Mouse (Mus musculus) left cerebral cortex, adult 18-20 months (tissue): ENCODE data around the gene Gm3269. TPM values are rescaled to one million over a fixed set of nuclear protein-coding genes. Genes with fewer than 3 reads are reported as not detected.
"Not testable (repeated sequence)": the region's sequence is repeated elsewhere in the genome, so short reads cannot be mapped to it uniquely, and the experiment has no call there.

Experiments
- DNase-seq, 2 experiments: peaks; one replicate each; pipeline ENCODE4 v3.0.0; 2021 to 2022; ENCODE audit warnings: low spot score in 2 of 2, mixed read lengths in 1 of 2
- long read RNA-seq, 2 experiments: library from polyadenylated mRNA; stranded (forward); transcript quantifications; one replicate each; pipeline ENCODE4 v2.0.0; 2021
- total RNA-seq, 2 experiments: library from RNA; stranded (reverse); gene quantifications; 2 replicates each; pipeline ENCODE4 v1.2.3; 2021

The Gm3269 gene
- total RNA-seq = not detected
- long read RNA-seq, experiment 1 = 0 reads
- long read RNA-seq, experiment 2 = 0 reads

DNA sequence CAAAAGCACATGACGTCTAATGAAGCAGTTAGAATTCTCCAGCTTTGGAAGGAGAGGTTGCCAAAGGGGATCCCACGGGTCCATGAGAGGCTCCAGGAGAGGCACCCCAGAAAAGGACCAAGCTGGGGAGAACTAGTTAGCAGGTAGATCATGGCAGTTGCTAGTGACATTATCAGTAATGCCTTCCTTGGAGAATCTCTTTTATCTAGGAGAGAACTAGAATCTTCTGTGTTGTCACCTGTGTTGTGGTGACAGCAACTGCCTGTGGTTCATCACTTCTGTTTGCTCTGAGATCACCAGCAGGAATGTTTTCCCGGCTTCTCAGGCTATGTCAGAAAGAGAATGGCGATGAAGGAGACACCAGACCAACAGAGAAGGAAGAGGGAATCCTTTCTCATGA lies at the start of gene Gm3269:
Gene Gm3269, plus strand, starts transcription at position 301 of the 400 bp plus-strand sequence.
- DNase-seq = not testable (repeated sequence)

DNA sequence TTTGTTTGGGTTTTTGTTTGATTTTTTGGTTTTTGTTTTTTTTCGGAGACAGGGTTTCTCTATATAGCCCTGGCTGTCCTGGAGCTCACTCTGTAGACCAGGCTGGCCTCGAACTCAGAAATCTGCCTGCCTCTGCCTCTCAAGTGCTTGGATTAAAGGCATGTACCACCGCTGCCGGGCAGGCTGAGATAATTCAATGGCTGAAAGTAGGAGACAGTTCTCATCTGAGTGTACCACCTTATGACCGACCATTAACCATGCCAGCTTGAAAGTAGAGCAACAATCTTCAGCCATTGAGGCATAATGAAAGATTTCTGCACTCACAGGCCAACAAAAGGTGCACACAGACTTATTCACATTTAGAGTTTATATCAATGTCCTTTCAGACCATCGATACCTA lies 31.5 kb upstream of the Gm3269 start:
- not testable (repeated sequence) for DNase-seq

- DNase-seq = not testable (repeated sequence)
Measured at GRCm38 (mm10) chr14:4821950-4822349, 16.0 kb upstream of the Gm3269 start.

DNA sequence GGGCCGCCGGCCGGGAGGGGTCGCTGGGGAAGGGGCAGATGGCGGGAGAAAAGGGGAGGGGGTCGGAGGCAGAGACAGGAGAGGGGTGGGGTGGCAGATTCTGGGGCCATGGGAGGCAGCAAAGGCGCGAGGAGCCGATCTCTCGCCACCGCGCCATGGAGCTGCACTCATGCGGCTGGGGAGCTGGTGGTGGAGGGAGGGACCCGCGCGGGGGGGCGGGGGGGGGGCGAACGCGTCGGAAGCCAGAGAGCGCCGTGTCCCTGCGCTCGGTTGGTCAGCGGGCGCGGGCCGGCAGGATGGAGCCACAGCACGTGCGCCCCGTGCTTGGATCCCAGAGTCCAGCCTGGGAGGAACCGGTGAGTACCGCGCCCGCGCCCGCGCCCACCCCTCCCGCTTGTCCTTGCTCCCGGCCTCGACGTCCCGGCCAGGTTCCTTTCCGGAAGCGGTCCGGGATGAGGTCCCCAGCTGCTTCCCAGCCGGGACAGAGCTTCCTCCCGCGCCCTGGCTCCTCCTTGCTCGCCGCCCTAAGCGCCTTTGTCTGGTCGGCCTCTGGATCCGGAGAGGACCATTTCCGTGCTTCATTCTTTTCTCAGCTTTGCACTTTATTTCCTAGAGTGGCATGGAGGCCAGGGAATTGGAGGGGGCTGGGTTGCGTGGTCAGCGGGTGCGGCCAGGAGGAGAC lies 17.5 kb downstream of the Gm3269 start, which contains the start of gene Gm3264:
Gene Gm3264, plus strand, starts transcription at position 278 of the 682 bp plus-strand sequence.
- DNase-seq = not testable (repeated sequence)

- not testable (repeated sequence) for DNase-seq
Measured at GRCm38 (mm10) chr14:4892116-4892515, 54.2 kb downstream of the Gm3269 start, which contains the start of gene Gm3278. Gene Gm3278 (plus strand): TSS chr14:4892416.

Other genes with a start within 250 kb of the Gm3269 start
- not detected for gene Gm8159, start 205.8 kb upstream of the Gm3269 start, total RNA-seq
- not detected for gene Gm3239, start 173.9 kb upstream of the Gm3269 start, total RNA-seq
- not detected for gene Gm7876, start 128.9 kb upstream of the Gm3269 start, total RNA-seq
- under 1 TPM in 1 of 2 experiments, not detected in 1; 0.28 TPM for gene Gm3252, start 111.3 kb upstream of the Gm3269 start, total RNA-seq
- not detected for gene Gm9602, start 61.8 kb upstream of the Gm3269 start, total RNA-seq
- gene Gm3264, start 17.5 kb downstream of the Gm3269 start, total RNA-seq = 1 to 10 TPM in 1 of 2 experiments, not detected in 1; 2.1 TPM
- not detected for gene Gm3278, start 54.3 kb downstream of the Gm3269 start, total RNA-seq
- gene Gm8297, start 145.8 kb downstream of the Gm3269 start, total RNA-seq = not detected
- gene Gm3298, start 177.8 kb downstream of the Gm3269 start, total RNA-seq = not detected
- gene 4930555G01Rik, start 212.5 kb downstream of the Gm3269 start, total RNA-seq = not detected
- gene Gm8281, start 232.9 kb downstream of the Gm3269 start, total RNA-seq = under 1 TPM; 0.26 to 0.95 TPM